Mouse (Mus musculus) retina, postnatal 1 day (tissue): ENCODE data around the gene Usp6nl.
A peak's percentile ranks its signal among the peaks of the same experiment; 100 is the strongest.

Source experiments
- DNase-seq: peaks from one replicate; pipeline ENCODE4 v3.0.0-alpha.2; 2012

Gene Usp6nl

GRCm38 (mm10) chr2:6423661-6424550, 101.4 kb downstream of the Usp6nl start:
- DNase-seq, result no peak

- no peak for DNase-seq
These were observed 102.4 kb downstream of the Usp6nl start for GRCm38 (mm10) chr2:6424851-6425250.

GRCm38 (mm10) chr2:6436085-6436950, 113.9 kb downstream of the Usp6nl start:
- peak; percentile 66 for DNase-seq

GRCm38 (mm10) chr2:6441688-6442087, 119.2 kb downstream of the Usp6nl start:
- no peak for DNase-seq

GRCm38 (mm10) chr2:6442302-6442701, 119.8 kb downstream of the Usp6nl start:
- DNase-seq, result no peak

GRCm38 (mm10) chr2:6444015-6444414, 121.5 kb downstream of the Usp6nl start:
- DNase-seq, result no peak

GRCm38 (mm10) chr2:6444723-6445169, 122.3 kb downstream of the Usp6nl start:
- no peak for DNase-seq

GRCm38 (mm10) chr2:6445858-6446257, 123.4 kb downstream of the Usp6nl start:
- DNase-seq, result peak; percentile 36

GRCm38 (mm10) chr2:6448880-6449279, 126.4 kb downstream of the Usp6nl start:
- no peak for DNase-seq

GRCm38 (mm10) chr2:6449656-6450055, 127.2 kb downstream of the Usp6nl start:
- DNase-seq, result no peak

GRCm38 (mm10) chr2:6450544-6450943, 128.1 kb downstream of the Usp6nl start:
- peak; percentile 31 for DNase-seq

- DNase-seq, result no peak
These were observed 132.6 kb downstream of the Usp6nl start for GRCm38 (mm10) chr2:6454941-6455516.

- DNase-seq, result no peak
These were observed 137.0 kb downstream of the Usp6nl start for GRCm38 (mm10) chr2:6459282-6460047.

GRCm38 (mm10) chr2:6462306-6462705, 139.8 kb downstream of the Usp6nl start:
- no peak for DNase-seq

GRCm38 (mm10) chr2:6463772-6464661, 141.6 kb downstream of the Usp6nl start:
- DNase-seq, result peak; percentile 89

GRCm38 (mm10) chr2:6466396-6466795, 143.9 kb downstream of the Usp6nl start:
- DNase-seq, result no peak

GRCm38 (mm10) chr2:6467318-6467717, 144.9 kb downstream of the Usp6nl start:
- no peak for DNase-seq

- peak; percentile 80 for DNase-seq
These were observed 146.7 kb downstream of the Usp6nl start for GRCm38 (mm10) chr2:6469164-6469563.

GRCm38 (mm10) chr2:6471110-6471611, 148.7 kb downstream of the Usp6nl start:
- no peak for DNase-seq

- no peak for DNase-seq
These were observed 151.4 kb downstream of the Usp6nl start for GRCm38 (mm10) chr2:6473829-6474228.

- no peak for DNase-seq
These were observed 155.4 kb downstream of the Usp6nl start for GRCm38 (mm10) chr2:6477884-6478283.
